Mouse (Mus musculus): Measurements from ENCODE around the gene Nfia. TPM values are rescaled to one million over a fixed set of nuclear protein-coding genes. Genes with fewer than 3 reads are reported as not detected.

The Nfia gene
- polyA plus RNA-seq, 1 experiment from 2014 or later: 14.4 TPM

DNA sequence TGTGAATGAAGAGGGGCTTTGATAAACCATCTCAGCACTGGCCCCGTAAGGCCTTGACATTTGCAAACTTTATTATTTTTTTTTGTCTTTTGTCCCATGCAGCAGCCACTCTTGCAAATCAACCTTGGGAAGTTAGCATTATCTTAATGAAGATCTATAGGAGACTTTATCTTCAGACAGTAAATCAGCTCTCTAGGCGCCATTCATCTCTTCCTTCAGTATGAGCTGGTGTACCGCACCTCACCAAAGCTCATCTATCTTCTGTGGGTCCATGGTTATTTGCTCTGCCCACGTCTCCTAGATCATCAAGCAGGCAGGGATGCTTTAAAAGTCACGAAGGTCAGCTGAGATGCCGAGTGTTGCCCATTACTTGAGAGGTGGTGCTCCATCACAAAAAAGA, 89.8 kb downstream of the Nfia start:
- peaks cover 16% of the 10 kb centered on the region; the same call in 1 of the 2 replicates for H3K4me1 ChIP-seq
- 82% methylated on average over 6 of the region's 6 CpGs for WGBS

DNA sequence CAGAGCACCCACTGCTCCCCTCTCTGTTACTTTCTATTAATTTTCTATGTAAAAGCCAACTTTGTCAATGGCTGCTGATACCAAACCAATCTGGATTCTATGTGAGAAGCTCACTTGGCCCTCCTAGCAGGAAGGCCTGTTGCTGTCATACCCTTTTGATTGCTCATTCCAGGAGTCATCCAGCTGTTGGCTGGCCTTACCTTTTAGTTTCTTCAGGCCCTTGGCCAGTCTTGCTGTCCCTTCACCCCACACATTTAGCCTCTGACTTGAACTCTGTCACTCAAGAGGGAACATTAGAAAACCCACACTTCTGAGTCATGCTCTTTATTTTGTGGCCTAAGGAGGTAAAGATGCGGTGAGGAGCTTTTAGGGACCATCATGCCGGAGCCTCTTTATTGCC, 91.7 kb downstream of the Nfia start:
- Histone ChIP-seq H3K4me3 (no peak overlapping the region), H3K9me3 (no peaks in the 10 kb centered on the region), H3K27ac (no peak overlapping the region), H3K36me3 (no peaks in the 10 kb centered on the region), H3K4me1 (peaks cover 22% of the 10 kb centered on the region), H3K27me3 (ENCODE audit: insufficient read depth, poor library complexity, severe bottlenecking) (no peaks in the 10 kb centered on the region)
- no peak for DNase-seq (ENCODE audit: low spot score)
- 95% methylated on average over 2 of the region's 2 CpGs for WGBS

More for the DNA sequence above, 89.8 kb downstream of the Nfia start:
- Histone ChIP-seq H3K27me3 (ENCODE audit: insufficient read depth, poor library complexity, severe bottlenecking) (no peaks in the 10 kb centered on the region), H3K36me3 (no peaks in the 10 kb centered on the region), H3K4me3 (no peak overlapping the region), H3K9me3 (no peaks in the 10 kb centered on the region), H3K27ac (no peak overlapping the region)
- DNase-seq (ENCODE audit: low spot score): no peak

DNA sequence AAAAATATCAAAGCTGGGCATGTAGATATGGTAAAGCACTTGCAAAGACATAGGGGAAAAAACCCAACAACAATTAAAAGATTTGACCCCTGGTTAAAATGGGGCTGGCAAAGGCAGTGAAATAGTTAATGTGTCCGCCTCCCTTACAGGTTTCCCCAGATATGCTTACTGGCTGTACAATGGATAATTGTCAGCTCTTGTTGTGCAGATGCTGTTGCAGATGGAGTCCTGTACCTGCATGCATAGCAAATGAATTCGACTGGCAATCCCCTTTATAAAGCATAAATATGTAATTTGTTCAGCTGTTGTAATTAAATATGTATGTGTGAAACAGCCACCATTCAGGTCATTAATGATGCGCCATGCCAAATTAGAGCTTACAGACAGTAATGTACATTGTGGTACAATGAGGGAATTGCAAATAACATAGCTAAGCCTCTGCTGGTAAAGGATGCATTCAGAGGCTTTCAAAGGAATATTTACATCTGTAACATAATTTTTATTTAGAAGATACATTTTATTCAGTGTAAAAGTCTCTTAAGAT, 92.9 kb downstream of the Nfia start:
- 84% methylated on average over 3 of the region's 3 CpGs for WGBS
- H3K27me3 ChIP-seq (ENCODE audit: insufficient read depth, poor library complexity, severe bottlenecking): no peaks in the 10 kb centered on the region

DNA sequence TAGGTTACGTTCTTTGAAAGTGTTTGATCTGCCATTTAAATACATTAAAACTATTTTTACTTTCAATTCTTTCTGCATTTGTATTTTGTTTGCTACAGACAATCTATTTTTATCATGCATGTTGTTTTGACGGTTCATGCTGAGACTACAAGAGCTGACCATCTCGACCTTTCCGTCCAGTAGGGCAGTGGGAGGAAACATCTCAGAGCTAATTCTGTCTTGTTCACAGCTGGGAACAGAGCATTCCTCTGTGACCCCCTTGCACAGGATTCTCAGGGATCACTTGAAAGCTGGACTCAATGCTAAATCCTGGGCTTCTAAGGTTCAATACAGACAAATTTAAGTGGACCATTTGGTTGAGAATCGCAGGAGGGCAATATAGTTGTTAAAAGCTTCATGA, 93.9 kb downstream of the Nfia start:
- no peak for DNase-seq (ENCODE audit: low spot score)
- H3K4me3 ChIP-seq: no peak overlapping the region
- 43% methylated on average over 5 of the region's 5 CpGs for WGBS
- peaks cover 21% of the 10 kb centered on the region for H3K4me1 ChIP-seq
- H3K27me3 ChIP-seq (ENCODE audit: insufficient read depth, poor library complexity, severe bottlenecking): no peaks in the 10 kb centered on the region
- peak overlapping the region; percentile 12; the same call in 1 of the 2 replicates for H3K27ac ChIP-seq
- H3K36me3 ChIP-seq: no peaks in the 10 kb centered on the region
- H3K9me3 ChIP-seq: no peaks in the 10 kb centered on the region

More for the DNA sequence above, 92.9 kb downstream of the Nfia start:
- H3K27ac ChIP-seq: no peak overlapping the region
- H3K36me3 ChIP-seq: no peaks in the 10 kb centered on the region
- H3K9me3 ChIP-seq: no peaks in the 10 kb centered on the region
- H3K4me1 ChIP-seq: peaks cover 21% of the 10 kb centered on the region
- no peak overlapping the region for H3K4me3 ChIP-seq
- no peak for DNase-seq (ENCODE audit: low spot score)

DNA sequence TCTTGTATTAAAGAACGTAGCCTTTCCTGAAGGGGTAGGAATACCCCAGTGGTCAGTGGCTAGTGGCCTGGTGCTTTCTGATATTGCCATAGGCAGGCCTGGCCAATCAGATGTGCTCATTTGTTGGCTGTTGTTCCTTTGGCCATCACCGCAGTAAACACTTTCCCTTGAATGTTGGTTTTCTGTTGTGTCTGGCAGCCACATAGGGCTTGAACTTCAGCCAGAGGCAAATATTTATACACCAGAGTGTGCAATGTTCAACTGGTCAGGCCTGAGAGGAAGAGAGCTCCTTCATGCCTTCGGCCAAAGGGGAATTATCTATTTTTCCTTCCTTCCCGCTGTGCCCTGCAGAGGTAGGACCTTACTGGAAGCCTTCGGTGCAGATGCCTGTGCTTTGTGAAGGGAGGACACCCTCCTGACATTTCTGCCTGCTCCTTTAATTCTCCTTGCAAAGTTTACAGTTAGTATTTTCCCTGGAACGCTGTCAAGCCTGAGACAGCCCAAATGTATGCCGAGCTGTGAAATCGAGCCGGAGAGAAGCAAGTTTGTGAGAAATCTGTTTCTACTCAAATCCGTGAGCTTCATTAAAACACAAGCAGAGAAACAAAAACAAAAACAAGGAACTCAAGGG, 95.9 kb downstream of the Nfia start:
- Histone ChIP-seq H3K4me1 (peaks cover 24% of the 10 kb centered on the region), H3K36me3 (no peaks in the 10 kb centered on the region), H3K4me3 (no peak overlapping the region), H3K27ac (peak overlapping the region; percentile 67; the same call in 1 of the 2 replicates), H3K27me3 (ENCODE audit: insufficient read depth, poor library complexity, severe bottlenecking) (no peaks in the 10 kb centered on the region), H3K9me3 (no peaks in the 10 kb centered on the region)
- DNase-seq (ENCODE audit: low spot score): no peak
- WGBS: 78% methylated on average over 10 of the region's 10 CpGs

DNA sequence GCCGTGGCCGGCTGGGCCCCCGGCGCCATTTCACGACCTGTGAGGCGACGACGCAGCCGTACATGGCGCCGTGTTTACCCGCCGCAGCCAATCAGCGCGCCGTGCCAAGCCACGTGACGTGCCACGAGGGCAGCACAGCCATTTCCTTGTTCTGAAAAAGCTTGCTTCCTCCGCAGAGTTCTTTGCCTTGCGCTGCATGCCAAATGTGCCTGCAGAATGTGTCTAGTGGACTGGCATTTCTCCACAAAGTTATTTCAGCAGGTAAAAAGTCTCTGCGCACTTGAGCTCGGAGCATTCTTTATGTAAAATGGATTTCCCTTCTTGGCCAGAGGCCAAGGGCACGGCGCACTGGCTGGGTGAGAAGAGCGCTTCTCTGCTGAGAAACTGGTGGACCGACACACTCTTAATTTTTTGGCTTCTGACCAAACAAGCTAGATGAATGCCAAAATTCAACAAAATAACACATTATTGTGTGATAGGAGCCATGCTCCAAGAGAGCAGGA, 96.5 kb downstream of the Nfia start:
- Histone ChIP-seq H3K4me1 (peaks cover 19% of the 10 kb centered on the region), H3K27ac (peak overlapping the region; percentile 67; the same call in 1 of the 2 replicates), H3K27me3 (ENCODE audit: insufficient read depth, poor library complexity, severe bottlenecking) (no peaks in the 10 kb centered on the region), H3K36me3 (no peaks in the 10 kb centered on the region), H3K9me3 (no peaks in the 10 kb centered on the region), H3K4me3 (no peak overlapping the region)
- 83% methylated on average over 27 of the region's 27 CpGs for WGBS
- DNase-seq (ENCODE audit: low spot score): no peak

DNA sequence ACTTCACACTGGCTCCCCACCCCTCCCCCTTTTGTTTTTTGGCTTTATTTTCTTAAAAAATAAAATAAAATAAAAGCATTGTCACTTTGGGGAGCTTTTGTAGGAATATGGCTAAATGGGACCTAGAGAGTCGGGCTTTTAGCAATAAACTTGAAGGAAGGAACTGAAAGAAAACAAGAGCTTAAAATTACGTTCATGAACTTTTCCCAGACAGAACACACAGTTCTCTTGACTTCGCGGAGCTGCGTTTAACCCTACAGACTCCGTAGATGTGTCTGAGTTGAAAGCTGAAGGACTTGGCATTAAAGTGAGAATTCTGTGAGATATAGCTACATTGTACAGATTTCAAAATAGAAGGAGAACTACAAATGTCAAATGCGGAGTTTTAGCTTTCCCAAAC, 96.9 kb downstream of the Nfia start:
- no peaks in the 10 kb centered on the region for H3K36me3 ChIP-seq
- H3K27ac ChIP-seq: no peak overlapping the region
- no peak for DNase-seq (ENCODE audit: low spot score)
- peaks cover 19% of the 10 kb centered on the region for H3K4me1 ChIP-seq
- H3K9me3 ChIP-seq: no peaks in the 10 kb centered on the region
- WGBS: 84% methylated on average over 7 of the region's 7 CpGs
- H3K27me3 ChIP-seq (ENCODE audit: insufficient read depth, poor library complexity, severe bottlenecking): no peaks in the 10 kb centered on the region
- no peak overlapping the region for H3K4me3 ChIP-seq

DNA sequence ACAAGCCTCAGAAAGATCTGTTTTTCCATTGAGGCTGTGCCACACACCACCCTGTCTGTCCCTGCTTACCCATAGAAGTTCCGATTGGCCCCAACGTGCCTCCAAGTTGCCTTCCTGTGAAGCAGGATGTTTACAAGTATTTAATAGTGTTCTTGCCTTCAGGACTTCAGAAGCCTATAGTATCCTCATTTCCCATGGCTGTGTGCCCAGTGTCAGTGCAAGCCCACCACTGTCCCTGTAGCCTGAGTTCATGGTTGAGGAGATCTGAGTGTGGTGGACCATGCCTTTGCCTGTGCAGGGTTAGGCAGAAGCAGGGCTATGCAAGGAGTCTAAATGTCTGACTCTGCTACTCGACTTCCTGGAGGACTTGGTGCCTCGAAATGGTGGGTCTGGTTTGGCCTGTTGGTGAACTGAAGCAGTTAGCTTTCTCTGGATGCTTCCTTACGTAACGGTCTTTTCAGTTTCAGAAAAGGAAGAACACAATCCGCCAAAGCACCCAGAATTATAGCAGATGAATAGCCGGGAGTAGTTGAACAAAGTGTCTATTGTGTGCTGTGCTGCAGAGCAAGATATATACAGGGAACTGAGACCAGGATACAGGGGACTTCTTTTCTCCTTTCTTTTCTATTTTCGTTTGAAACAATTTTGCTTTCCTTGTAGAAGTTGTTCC, 99.4 kb downstream of the Nfia start:
- H3K27ac ChIP-seq: no peak overlapping the region
- DNase-seq (ENCODE audit: low spot score): no peak

DNA sequence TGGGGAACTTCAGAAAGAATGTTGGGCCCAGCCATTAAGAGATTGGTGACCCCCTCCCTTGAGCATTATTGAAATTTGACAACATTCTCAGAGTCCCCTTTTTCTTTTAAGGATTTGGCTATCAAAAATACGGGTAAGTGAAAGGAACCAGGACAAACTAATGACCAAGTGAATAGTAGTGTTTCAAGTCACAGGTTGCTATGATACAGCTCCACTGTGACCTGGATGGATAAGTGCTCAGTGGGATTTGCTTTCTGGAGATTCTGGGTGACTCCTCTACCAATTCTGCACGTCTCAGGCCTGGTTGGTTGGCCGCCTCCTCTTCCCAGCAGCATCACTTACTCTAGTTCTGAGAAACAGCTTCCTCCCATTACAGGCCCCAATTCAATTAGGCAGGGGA, 102.4 kb downstream of the Nfia start:
- Histone ChIP-seq H3K4me1 (peaks cover 9% of the 10 kb centered on the region; the same call in 1 of the 2 replicates), H3K9me3 (no peaks in the 10 kb centered on the region), H3K36me3 (no peaks in the 10 kb centered on the region), H3K27ac (no peak overlapping the region), H3K27me3 (ENCODE audit: insufficient read depth, poor library complexity, severe bottlenecking) (no peaks in the 10 kb centered on the region), H3K4me3 (no peak overlapping the region)
- no peak for DNase-seq (ENCODE audit: low spot score)
- 68% methylated on average over 3 of the region's 3 CpGs for WGBS

More for the DNA sequence above, 99.4 kb downstream of the Nfia start:
- WGBS: 67% methylated on average over 9 of the region's 9 CpGs
- Histone ChIP-seq H3K4me3 (no peak overlapping the region), H3K4me1 (peaks cover 23% of the 10 kb centered on the region), H3K27me3 (ENCODE audit: insufficient read depth, poor library complexity, severe bottlenecking) (no peaks in the 10 kb centered on the region), H3K36me3 (no peaks in the 10 kb centered on the region), H3K9me3 (no peaks in the 10 kb centered on the region)

DNA sequence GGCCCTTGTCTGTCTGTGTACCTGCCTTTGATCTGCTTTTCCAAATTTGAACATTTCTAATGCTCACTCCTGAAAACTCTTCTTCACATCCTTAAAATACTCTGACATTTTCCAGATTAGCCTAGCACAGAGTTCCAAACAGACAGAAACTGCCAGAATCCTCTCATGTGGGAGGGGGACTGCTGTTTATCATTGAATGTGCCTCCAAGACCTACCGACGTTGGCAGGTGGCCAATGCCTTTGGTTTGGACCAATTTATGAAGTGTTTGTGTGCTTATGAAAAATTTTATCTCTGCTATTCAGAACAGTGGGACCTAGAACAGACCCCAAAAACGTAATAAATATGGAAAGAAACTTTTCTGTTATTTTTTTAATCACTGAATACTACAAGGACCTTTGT, 103.4 kb downstream of the Nfia start:
- Histone ChIP-seq H3K4me3 (no peak overlapping the region), H3K4me1 (peaks cover 9% of the 10 kb centered on the region; the same call in 1 of the 2 replicates), H3K27ac (no peak overlapping the region), H3K27me3 (ENCODE audit: insufficient read depth, poor library complexity, severe bottlenecking) (no peaks in the 10 kb centered on the region), H3K9me3 (no peaks in the 10 kb centered on the region), H3K36me3 (no peaks in the 10 kb centered on the region)
- WGBS: 59% methylated on average over 3 of the region's 3 CpGs
- no peak for DNase-seq (ENCODE audit: low spot score)

DNA sequence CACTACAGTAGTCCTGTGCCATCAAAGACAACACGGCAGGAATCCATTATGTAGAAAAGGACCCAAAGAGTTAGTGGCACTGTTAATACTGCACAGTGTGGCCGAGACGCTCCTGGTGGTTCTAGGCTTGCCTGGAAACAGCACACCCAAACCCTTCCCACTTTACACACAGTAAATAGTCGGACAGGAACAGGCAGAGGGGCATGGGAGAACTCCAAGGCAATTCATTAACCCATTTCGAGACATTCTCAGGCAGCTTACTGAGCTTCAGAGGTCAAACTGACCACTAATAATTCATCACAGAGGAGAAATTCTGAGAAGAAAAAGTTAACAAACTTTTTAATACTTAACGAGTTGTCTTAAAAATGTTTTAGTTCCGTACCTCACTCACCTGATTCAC, 107.2 kb downstream of the Nfia start:
- no peak for DNase-seq (ENCODE audit: low spot score)
- Histone ChIP-seq H3K9me3 (no peaks in the 10 kb centered on the region), H3K27ac (no peak overlapping the region), H3K36me3 (no peaks in the 10 kb centered on the region), H3K4me3 (no peak overlapping the region), H3K27me3 (ENCODE audit: insufficient read depth, poor library complexity, severe bottlenecking) (no peaks in the 10 kb centered on the region), H3K4me1 (peaks cover 9% of the 10 kb centered on the region; the same call in 1 of the 2 replicates)
- WGBS: 76% methylated on average over 7 of the region's 7 CpGs

DNA sequence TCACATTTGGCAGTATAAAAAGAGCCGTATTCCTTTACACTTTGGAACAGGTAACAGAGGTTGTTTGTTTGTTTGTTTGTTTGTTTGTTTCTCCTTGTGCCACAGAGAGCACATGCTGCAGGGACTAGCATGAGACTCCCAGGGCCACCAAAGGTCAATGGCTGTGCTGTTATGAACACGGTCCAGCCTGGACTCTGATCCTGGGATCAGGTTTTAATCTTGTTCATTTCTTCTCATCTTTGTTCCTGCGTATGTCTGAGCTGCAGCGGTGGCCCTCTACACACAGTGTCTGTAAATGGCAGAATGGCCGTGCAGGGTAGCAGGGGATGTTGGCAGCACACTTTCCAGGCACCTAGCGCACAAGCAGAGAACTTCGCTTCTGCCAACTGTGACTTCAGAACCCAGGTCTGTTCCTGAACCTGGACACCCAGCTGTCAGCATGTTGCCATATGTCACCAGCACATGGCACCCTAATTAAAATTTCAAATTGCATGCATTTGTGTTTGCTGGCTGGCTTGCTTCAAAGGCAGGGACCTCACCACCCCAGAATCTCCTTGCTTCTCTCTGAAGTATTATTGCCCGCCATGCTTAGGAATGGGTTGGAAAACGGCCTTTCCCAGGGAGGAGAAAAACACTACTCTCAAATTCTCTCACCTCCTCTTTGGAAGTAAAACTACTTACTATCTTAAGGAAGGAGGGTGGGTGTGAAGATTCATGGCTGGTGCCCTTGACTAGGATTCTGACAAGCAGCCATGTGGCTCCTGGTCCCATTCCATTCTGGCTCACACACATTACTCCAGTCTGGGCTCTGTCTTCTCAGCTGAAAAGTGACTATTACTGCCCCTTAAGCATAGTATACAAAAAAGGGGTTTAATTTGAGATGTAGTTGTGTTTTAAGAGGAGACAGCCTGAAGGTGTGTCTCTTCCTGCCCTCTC, 107.9 kb downstream of the Nfia start:
- Histone ChIP-seq H3K36me3 (no peaks in the 10 kb centered on the region), H3K27ac (no peak overlapping the region), H3K4me1 (peaks cover 4% of the 10 kb centered on the region; the same call in 1 of the 2 replicates), H3K27me3 (ENCODE audit: insufficient read depth, poor library complexity, severe bottlenecking) (no peaks in the 10 kb centered on the region), H3K9me3 (no peaks in the 10 kb centered on the region), H3K4me3 (no peak overlapping the region)
- DNase-seq (ENCODE audit: low spot score): no peak
- 86% methylated on average over 9 of the region's 9 CpGs for WGBS
